Mouse (Mus musculus): ENCODE results near the gene Ubl4b. TPM values are rescaled to one million over a fixed set of nuclear protein-coding genes. Genes with fewer than 3 reads are reported as not detected.
A peak's percentile ranks its signal among the peaks of the same experiment; 100 is the strongest.

Gene Ubl4b
- polyA plus RNA-seq, 1 experiment from 2014 or later: not detected

GRCm38 (mm10) chr3:107537504-107537889 lies 17.4 kb downstream of the Ubl4b start:
- no peak overlapping the region for H3K4me3 ChIP-seq
- peak overlapping the region; percentile 88 for H3K27ac ChIP-seq (replicated peaks)
- peaks cover 31% of the 10 kb centered on the region for H3K4me1 ChIP-seq (replicated peaks)
- H3K9me3 ChIP-seq: no peaks in the 10 kb centered on the region
- ATAC-seq (ENCODE audit: low read depth): no peak; the same call in none of the 2 replicates
- H3K36me3 ChIP-seq: no peaks in the 10 kb centered on the region
- 23% methylated on average over 8 of the region's 8 CpGs for WGBS
- 0 out of 2 replicates have a peak overlapping the region, but pooled peaks have one; percentile 66 for H3K9ac ChIP-seq
- peaks cover 43% of the 10 kb centered on the region for H3K27me3 ChIP-seq
- peak overlapping the region; percentile 55 for H3K4me2 ChIP-seq

- peak; percentile 86 for ATAC-seq (ENCODE audit: low read depth)
- no peaks in the 10 kb centered on the region for H3K9me3 ChIP-seq
- WGBS: 3% methylated on average over 17 of the region's 17 CpGs
Observed at GRCm38 (mm10) chr3:107536810-107537503, 17.9 kb downstream of the Ubl4b start.

GRCm38 (mm10) chr3:107534951-107535350 lies 19.9 kb downstream of the Ubl4b start:
- Histone ChIP-seq H3K27me3 (peaks cover 25% of the 10 kb centered on the region), H3K4me3 (no peak overlapping the region), H3K9ac (no peak overlapping the region), H3K4me2 (no peak overlapping the region), H3K36me3 (no peaks in the 10 kb centered on the region), H3K9me3 (no peaks in the 10 kb centered on the region), H3K27ac (replicated peaks) (no peak overlapping the region), H3K4me1 (replicated peaks) (peaks cover 31% of the 10 kb centered on the region)
- 89% methylated on average over 7 of the region's 7 CpGs for WGBS
- ATAC-seq (ENCODE audit: low read depth): no peak

More at GRCm38 (mm10) chr3:107536810-107537503, 17.9 kb downstream of the Ubl4b start:
- Histone ChIP-seq H3K4me2 (peak overlapping the region; percentile 55), H3K4me3 (peak overlapping the region; percentile 24), H3K9ac (peak overlapping the region; percentile 66), H3K4me1 (replicated peaks) (peaks cover 31% of the 10 kb centered on the region), H3K36me3 (no peaks in the 10 kb centered on the region), H3K27me3 (peaks cover 39% of the 10 kb centered on the region), H3K27ac (replicated peaks) (peak overlapping the region; percentile 88)

GRCm38 (mm10) chr3:107533532-107533931 lies 21.3 kb downstream of the Ubl4b start:
- no peak for ATAC-seq (ENCODE audit: low read depth)
- Histone ChIP-seq H3K9me3 (no peaks in the 10 kb centered on the region), H3K27me3 (peaks cover 17% of the 10 kb centered on the region), H3K27ac (replicated peaks) (no peak overlapping the region), H3K4me3 (no peak overlapping the region), H3K4me2 (no peak overlapping the region), H3K36me3 (no peaks in the 10 kb centered on the region), H3K4me1 (replicated peaks) (peaks cover 39% of the 10 kb centered on the region), H3K9ac (no peak overlapping the region)
- WGBS: 41% methylated on average over 4 of the region's 4 CpGs

- Histone ChIP-seq H3K4me1 (replicated peaks) (peaks cover 27% of the 10 kb centered on the region), H3K4me3 (no peak overlapping the region), H3K36me3 (no peaks in the 10 kb centered on the region), H3K9me3 (no peaks in the 10 kb centered on the region), H3K9ac (no peak overlapping the region), H3K27me3 (peaks cover 8% of the 10 kb centered on the region; the same call in 1 of the 2 replicates), H3K4me2 (no peak overlapping the region), H3K27ac (replicated peaks) (no peak overlapping the region)
- WGBS: 86% methylated on average over 5 of the region's 5 CpGs
- no peak for ATAC-seq (ENCODE audit: low read depth)
Observed at GRCm38 (mm10) chr3:107530581-107530980, 24.3 kb downstream of the Ubl4b start.

GRCm38 (mm10) chr3:107529182-107529581 lies 25.7 kb downstream of the Ubl4b start:
- Histone ChIP-seq H3K9me3 (no peaks in the 10 kb centered on the region), H3K27me3 (no peaks in the 10 kb centered on the region), H3K36me3 (no peaks in the 10 kb centered on the region), H3K4me2 (peak overlapping the region; percentile 37; the same call in 1 of the 2 replicates), H3K27ac (replicated peaks) (peak overlapping the region; percentile 85), H3K4me3 (no peak overlapping the region), H3K9ac (no peak overlapping the region), H3K4me1 (replicated peaks) (peaks cover 27% of the 10 kb centered on the region)
- peak; percentile 2; the same call in 1 of the 2 replicates for ATAC-seq (ENCODE audit: low read depth)
- 70% methylated on average over 5 of the region's 5 CpGs for WGBS

- WGBS: 20% methylated on average over 9 of the region's 9 CpGs
- Histone ChIP-seq H3K27ac (replicated peaks) (peak overlapping the region; percentile 85), H3K9me3 (no peaks in the 10 kb centered on the region), H3K36me3 (no peaks in the 10 kb centered on the region), H3K27me3 (no peaks in the 10 kb centered on the region), H3K4me1 (replicated peaks) (peaks cover 23% of the 10 kb centered on the region), H3K4me2 (peak overlapping the region; percentile 37), H3K4me3 (no peak overlapping the region), H3K9ac (peak overlapping the region; percentile 27; the same call in 1 of the 2 replicates)
- peak; percentile 91 for ATAC-seq (ENCODE audit: low read depth)
Observed at GRCm38 (mm10) chr3:107528401-107529118, 26.3 kb downstream of the Ubl4b start.

- Histone ChIP-seq H3K4me1 (replicated peaks) (peaks cover 20% of the 10 kb centered on the region), H3K4me2 (no peak overlapping the region), H3K36me3 (no peaks in the 10 kb centered on the region), H3K9ac (no peak overlapping the region), H3K4me3 (no peak overlapping the region), H3K27ac (replicated peaks) (no peak overlapping the region), H3K27me3 (peaks cover 19% of the 10 kb centered on the region), H3K9me3 (no peaks in the 10 kb centered on the region)
- no peak for ATAC-seq (ENCODE audit: low read depth)
- WGBS: 49% methylated on average over 6 of the region's 6 CpGs
Observed at GRCm38 (mm10) chr3:107524547-107524946, 30.3 kb downstream of the Ubl4b start.

- 87% methylated on average over 5 of the region's 5 CpGs for WGBS
- peaks cover 55% of the 10 kb centered on the region for H3K27me3 ChIP-seq
- no peak for ATAC-seq (ENCODE audit: low read depth)
Observed at GRCm38 (mm10) chr3:107520931-107521330, 33.9 kb downstream of the Ubl4b start.

GRCm38 (mm10) chr3:107517631-107518108 lies 37.2 kb downstream of the Ubl4b start, which contains the start of gene Slc6a17:
Gene Slc6a17, minus strand, starts transcription at chr3:107518018.
- H3K27me3 ChIP-seq: peaks cover 76% of the 10 kb centered on the region
- no peaks in the 10 kb centered on the region for H3K9me3 ChIP-seq
- under 1% methylated on average over 68 of the region's 68 CpGs for WGBS
- peak within 1 kb of the TSS; percentile 60 for H3K4me3 ChIP-seq
- peak within 1 kb of the TSS; percentile 95 for H3K4me2 ChIP-seq
- H3K36me3 ChIP-seq: no peaks in the 10 kb centered on the region
- peaks cover 22% of the 10 kb centered on the region for H3K4me1 ChIP-seq (replicated peaks)
- peak within 1 kb of the TSS; percentile 64 for H3K27ac ChIP-seq (replicated peaks)
- ATAC-seq (ENCODE audit: low read depth): peak; percentile 89
- peak within 1 kb of the TSS; percentile 76 for H3K9ac ChIP-seq

More at GRCm38 (mm10) chr3:107520931-107521330, 33.9 kb downstream of the Ubl4b start:
- Histone ChIP-seq H3K9ac (no peak overlapping the region), H3K9me3 (no peaks in the 10 kb centered on the region), H3K4me3 (no peak overlapping the region), H3K36me3 (no peaks in the 10 kb centered on the region), H3K4me2 (no peak overlapping the region), H3K4me1 (replicated peaks) (peaks cover 22% of the 10 kb centered on the region), H3K27ac (replicated peaks) (no peak overlapping the region)

- H3K36me3 ChIP-seq: no peaks in the 10 kb centered on the region
- peaks cover 76% of the 10 kb centered on the region for H3K27me3 ChIP-seq
- peak overlapping the region; percentile 60 for H3K4me3 ChIP-seq
- H3K9ac ChIP-seq: peak overlapping the region; percentile 76
- peaks cover 22% of the 10 kb centered on the region for H3K4me1 ChIP-seq (replicated peaks)
- H3K27ac ChIP-seq (replicated peaks): peak overlapping the region; percentile 64
- ATAC-seq (ENCODE audit: low read depth): peak; percentile 85
- peak overlapping the region; percentile 95 for H3K4me2 ChIP-seq
- WGBS: 4% methylated on average over 55 of the region's 55 CpGs
- no peaks in the 10 kb centered on the region for H3K9me3 ChIP-seq
Observed at GRCm38 (mm10) chr3:107516776-107517630, 37.9 kb downstream of the Ubl4b start.

Measured in neural tube, embryonic 13.5 days (tissue).